29 mouse cellular contexts compared by ENCODE assay signal in the genomic region with DNA sequence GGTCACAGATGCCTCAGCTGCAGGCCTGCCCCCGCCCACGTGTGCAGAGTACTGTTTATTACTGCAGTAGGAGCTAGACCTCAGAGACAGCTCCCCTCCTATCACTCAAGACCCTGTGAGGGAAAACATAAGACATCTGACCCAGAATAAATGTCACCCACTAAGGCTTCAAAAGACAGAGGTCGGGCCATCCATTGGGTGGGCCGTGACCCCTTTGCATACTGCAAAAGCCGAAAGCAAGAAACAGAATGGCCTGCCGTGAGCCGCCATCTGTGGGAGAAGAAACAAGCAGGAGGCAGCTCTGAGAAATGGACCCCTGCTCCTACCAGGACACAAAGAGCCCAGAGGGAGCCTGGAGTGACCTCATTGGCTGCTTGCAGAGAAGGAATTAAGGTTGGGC. TPM values are rescaled to one million over a fixed set of nuclear protein-coding genes. Genes with fewer than 3 reads are reported as not detected.
"Had no signal": no experiment of that assay in that cellular context is flagged by ENCODE, and none has a peak within 500 bp of the region (broad histone marks: within the 10 kb centered on the region; RNA-seq: fewer than 3 reads in every experiment).

No protein-coding gene starts in this region.

- H3K27me3 ChIP-seq: hindbrain, embryonic 15.5 days had no signal

- H3K9me3 ChIP-seq: heart, embryonic 13.5 days; heart, embryonic 15.5 days; hindbrain, embryonic 13.5 days; hindbrain, embryonic 15.5 days; intestine, embryonic 15.5 days; limb, embryonic 10.5 days; limb, embryonic 12.5 days; liver, embryonic 13.5 days had no signal

- DNase-seq: gastrocnemius, postnatal 14 days; gastrocnemius, postnatal 36 days; heart, adult 11 months; heart, adult 2 months; heart, postnatal 14 days; heart, postnatal 36 days; kidney, adult 18-20 months; kidney, adult 8-10 months; kidney, postnatal 10 days; kidney, postnatal 25 days; kidney, postnatal 4 days; liver; liver, embryonic 13.5 days had no signal

- H3K9ac ChIP-seq: heart, embryonic 13.5 days; heart, embryonic 15.5 days; hindbrain, embryonic 13.5 days; hindbrain, embryonic 15.5 days; intestine, embryonic 15.5 days; limb, embryonic 12.5 days; liver, embryonic 13.5 days had no signal

- H3K4me1 ChIP-seq: heart, embryonic 15.5 days; intestine, embryonic 15.5 days had no signal

- H3K36me3 ChIP-seq: heart, embryonic 13.5 days; heart, embryonic 15.5 days; hindbrain, embryonic 13.5 days; hindbrain, embryonic 15.5 days; intestine, embryonic 15.5 days; limb, embryonic 12.5 days; liver, embryonic 13.5 days had no signal

- H3K27ac ChIP-seq: heart, adult 2 months; heart, embryonic 13.5 days; heart, embryonic 15.5 days; hindbrain, embryonic 13.5 days; hindbrain, embryonic 15.5 days; hindbrain, postnatal 0 days; intestine, embryonic 15.5 days; layer of hippocampus, adult 2 months; left cerebral cortex, adult 2 months; limb, embryonic 10.5 days; limb, embryonic 12.5 days; liver, embryonic 13.5 days had no signal

- H3K4me3 ChIP-seq: heart, adult 2 months; heart, embryonic 13.5 days; heart, embryonic 15.5 days; hindbrain, embryonic 13.5 days; hindbrain, embryonic 15.5 days; intestine, embryonic 15.5 days; layer of hippocampus, adult 2 months; left cerebral cortex, adult 2 months; limb, embryonic 10.5 days; limb, embryonic 12.5 days; liver, embryonic 13.5 days had no signal

- ATAC-seq: hindbrain, postnatal 0 days; intestine, embryonic 15.5 days; intestine, postnatal 0 days had no signal

- H3K4me2 ChIP-seq: heart, embryonic 11.5 days; heart, embryonic 13.5 days; heart, embryonic 15.5 days; hindbrain, embryonic 13.5 days; hindbrain, embryonic 15.5 days; intestine, embryonic 15.5 days; limb, embryonic 12.5 days; liver, embryonic 11.5 days; liver, embryonic 13.5 days had no signal

RNA-seq across cellular contexts. Expression of a gene that starts 29.5 kb away (rescaled TPM):
- polyA plus RNA-seq: heart, adult 2 months; heart, embryonic 11.5 days; heart, embryonic 13.5 days; heart, embryonic 15.5 days; heart, postnatal 0 days; hindbrain, embryonic 13.5 days; hindbrain, embryonic 15.5 days; hindbrain, postnatal 0 days; kidney, embryonic 14.5 days; kidney, embryonic 16.5 days; limb, embryonic 10.5 days; limb, embryonic 12.5 days; liver, embryonic 11.5 days; liver, embryonic 13.5 days had no signal
